Mouse (Mus musculus): ENCODE results near the gene Mast1. TPM values are rescaled to one million over a fixed set of nuclear protein-coding genes. Genes with fewer than 3 reads are reported as not detected.

Gene Mast1
- polyA plus RNA-seq, 1 experiment from 2014 or later, result 0.39 TPM

GRCm38 (mm10) chr8:84902367-84902919, 34.7 kb downstream of the Mast1 start:
- H3K9ac ChIP-seq, result peak overlapping the region; percentile 83
- peak; percentile 41 for DNase-seq
- H3K4me1 ChIP-seq (ENCODE audit: insufficient read depth), result no peaks in the 10 kb centered on the region
- no peaks in the 10 kb centered on the region for H3K36me3 ChIP-seq (ENCODE audit: insufficient read depth)
- WGBS, result 2% methylated on average over 24 of the region's 24 CpGs
- no peaks in the 10 kb centered on the region for H3K9me3 ChIP-seq (ENCODE audit: low read depth, low read length)
- H3K4me2 ChIP-seq, result peak overlapping the region; percentile 98
- peak; percentile 38; the same call in 1 of the 2 replicates for ATAC-seq (ENCODE audit: insufficient read depth)
- peak overlapping the region; percentile 67 for H3K4me3 ChIP-seq (ENCODE audit: low read depth, low read length)
- peak overlapping the region; percentile 86 for H3K27ac ChIP-seq (ENCODE audit: low read depth)
- H3K27me3 ChIP-seq (ENCODE audit: insufficient read depth, low read length), result no peaks in the 10 kb centered on the region
- TF ChIP-seq CTCF (IDR thresholded peaks at IDR 0.05; ENCODE audit: low read depth), result no peak

- 51% methylated on average over 3 of the region's 3 CpGs for WGBS
- peak within 1 kb of the TSS; percentile 86 for H3K27ac ChIP-seq (ENCODE audit: low read depth)
Observed at GRCm38 (mm10) chr8:84901752-84902151, 35.4 kb downstream of the Mast1 start, which contains the start of gene Klf1. Gene Klf1, plus strand, starts transcription at chr8:84901928.

DNA sequence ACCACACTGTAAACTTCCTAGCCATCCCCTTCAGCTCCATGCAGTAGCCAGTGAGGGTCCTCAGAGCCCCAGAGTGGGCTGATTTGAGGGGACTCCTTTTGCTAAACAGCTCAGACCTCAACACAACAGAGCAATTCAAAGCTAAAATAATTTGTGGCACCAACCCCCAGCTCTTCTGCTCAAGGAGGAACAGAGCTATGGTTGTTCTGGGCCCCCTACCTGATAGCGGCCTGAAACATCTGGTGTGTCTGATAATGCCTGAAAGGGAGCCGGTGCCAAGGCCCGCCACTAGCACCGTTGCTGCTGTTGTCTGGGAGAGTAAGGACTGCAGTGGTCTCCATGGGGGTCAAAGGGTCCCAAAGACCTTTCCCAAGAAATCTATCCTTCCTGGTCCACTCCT, 36.1 kb downstream of the Mast1 start:
- DNase-seq (no peak), ATAC-seq (ENCODE audit: insufficient read depth) (no peak)
- no peaks in the 10 kb centered on the region for H3K4me1 ChIP-seq (ENCODE audit: insufficient read depth)
- no peak overlapping the region for H3K4me3 ChIP-seq (ENCODE audit: low read depth, low read length)
- 45% methylated on average over 4 of the region's 4 CpGs for WGBS
- no peak overlapping the region for H3K9ac ChIP-seq
- no peaks in the 10 kb centered on the region for H3K27me3 ChIP-seq (ENCODE audit: insufficient read depth, low read length)
- no peaks in the 10 kb centered on the region for H3K36me3 ChIP-seq (ENCODE audit: insufficient read depth)
- H3K9me3 ChIP-seq (ENCODE audit: low read depth, low read length), result no peaks in the 10 kb centered on the region
- H3K27ac ChIP-seq (ENCODE audit: low read depth), result no peak overlapping the region; the same call in 1 of the 2 replicates
- TF ChIP-seq CTCF (IDR thresholded peaks at IDR 0.05; ENCODE audit: low read depth), result no peak
- no peak overlapping the region; the same call in 1 of the 2 replicates for H3K4me2 ChIP-seq

More at GRCm38 (mm10) chr8:84901752-84902151, 35.4 kb downstream of the Mast1 start, which contains the start of gene Klf1:
- H3K4me1 ChIP-seq (ENCODE audit: insufficient read depth), result no peaks in the 10 kb centered on the region
- no peaks in the 10 kb centered on the region for H3K36me3 ChIP-seq (ENCODE audit: insufficient read depth)
- peak within 1 kb of the TSS; percentile 98 for H3K4me2 ChIP-seq
- H3K27me3 ChIP-seq (ENCODE audit: insufficient read depth, low read length), result no peaks in the 10 kb centered on the region
- no peak for TF ChIP-seq CTCF (IDR thresholded peaks at IDR 0.05; ENCODE audit: low read depth)
- no peak for ATAC-seq (ENCODE audit: insufficient read depth)
- H3K9ac ChIP-seq, result peak within 1 kb of the TSS; percentile 83
- H3K9me3 ChIP-seq (ENCODE audit: low read depth, low read length), result no peaks in the 10 kb centered on the region
- peak within 1 kb of the TSS; percentile 67 for H3K4me3 ChIP-seq (ENCODE audit: low read depth, low read length)
- no peak for DNase-seq

GRCm38 (mm10) chr8:84895963-84896362, 41.2 kb downstream of the Mast1 start:
- H3K27ac ChIP-seq (ENCODE audit: low read depth), result no peak overlapping the region
- no peak overlapping the region for H3K9ac ChIP-seq
- no peaks in the 10 kb centered on the region for H3K36me3 ChIP-seq (ENCODE audit: insufficient read depth)
- H3K27me3 ChIP-seq (ENCODE audit: insufficient read depth, low read length), result no peaks in the 10 kb centered on the region
- WGBS, result 81% methylated on average over 5 of the region's 5 CpGs
- no peak overlapping the region for H3K4me2 ChIP-seq
- no peak for DNase-seq
- H3K4me1 ChIP-seq (ENCODE audit: insufficient read depth), result peaks cover 9% of the 10 kb centered on the region; the same call in 1 of the 2 replicates
- H3K4me3 ChIP-seq (ENCODE audit: low read depth, low read length), result no peak overlapping the region
- no peak for ATAC-seq (ENCODE audit: insufficient read depth)
- H3K9me3 ChIP-seq (ENCODE audit: low read depth, low read length), result no peaks in the 10 kb centered on the region
- TF ChIP-seq CTCF (IDR thresholded peaks at IDR 0.05; ENCODE audit: low read depth), result no peak

- Histone ChIP-seq H3K4me2 (peak within 1 kb of the TSS; percentile 94), H3K27ac (ENCODE audit: low read depth) (peak within 1 kb of the TSS; percentile 30; the same call in 1 of the 2 replicates), H3K9me3 (ENCODE audit: low read depth, low read length) (no peaks in the 10 kb centered on the region), H3K36me3 (ENCODE audit: insufficient read depth) (peaks cover 14% of the 10 kb centered on the region; the same call in 1 of the 2 replicates), H3K27me3 (ENCODE audit: insufficient read depth, low read length) (no peaks in the 10 kb centered on the region), H3K4me3 (ENCODE audit: low read depth, low read length) (peak within 1 kb of the TSS; percentile 75), H3K9ac (peak within 1 kb of the TSS; percentile 69), H3K4me1 (ENCODE audit: insufficient read depth) (peaks cover 9% of the 10 kb centered on the region; the same call in 1 of the 2 replicates)
- WGBS, result under 1% methylated on average over 11 of the region's 11 CpGs
- no peak for TF ChIP-seq CTCF (IDR thresholded peaks at IDR 0.05; ENCODE audit: low read depth)
- ATAC-seq (ENCODE audit: insufficient read depth) (peak; percentile 99), DNase-seq (peak; percentile 97)
Observed at GRCm38 (mm10) chr8:84893709-84894134, 43.4 kb downstream of the Mast1 start, which contains the start of gene Gcdh. Gene Gcdh, minus strand, starts transcription at chr8:84893921.

- no peaks in the 10 kb centered on the region for H3K9me3 ChIP-seq (ENCODE audit: low read depth, low read length)
- peaks cover 19% of the 10 kb centered on the region; the same call in 1 of the 2 replicates for H3K36me3 ChIP-seq (ENCODE audit: insufficient read depth)
- 8% methylated on average over 31 of the region's 31 CpGs for WGBS
- peak overlapping the region; percentile 30; the same call in 1 of the 2 replicates for H3K27ac ChIP-seq (ENCODE audit: low read depth)
- H3K4me2 ChIP-seq, result peak overlapping the region; percentile 94
- peak; percentile 70; the same call in 1 of the 2 replicates for ATAC-seq (ENCODE audit: insufficient read depth)
- TF ChIP-seq CTCF (IDR thresholded peaks at IDR 0.05; ENCODE audit: low read depth), result no peak
- peaks cover 9% of the 10 kb centered on the region; the same call in 1 of the 2 replicates for H3K4me1 ChIP-seq (ENCODE audit: insufficient read depth)
- no peak for DNase-seq
- peak overlapping the region; percentile 75 for H3K4me3 ChIP-seq (ENCODE audit: low read depth, low read length)
- H3K9ac ChIP-seq, result peak overlapping the region; percentile 69
- no peaks in the 10 kb centered on the region for H3K27me3 ChIP-seq (ENCODE audit: insufficient read depth, low read length)
Observed at GRCm38 (mm10) chr8:84892993-84893708, 44.0 kb downstream of the Mast1 start.

DNA sequence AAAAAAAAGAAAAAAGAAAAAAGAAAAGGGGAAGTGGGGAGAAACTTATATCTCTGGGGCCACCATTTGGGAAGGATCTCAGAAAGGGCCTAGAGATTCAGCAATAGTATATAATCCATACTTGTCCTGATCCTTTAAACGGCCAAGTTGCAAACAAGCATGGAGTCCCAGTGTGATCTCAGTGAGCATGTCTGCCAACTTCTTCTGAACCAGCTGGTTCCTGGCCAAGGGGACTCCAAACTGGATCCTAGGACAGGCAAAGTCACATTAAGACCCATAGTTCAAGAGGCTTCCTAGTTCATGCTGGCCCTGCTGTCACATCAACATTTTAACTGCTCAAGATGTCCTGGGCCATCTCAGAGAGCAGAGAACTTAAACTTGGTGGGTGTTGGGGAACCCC, 48.0 kb downstream of the Mast1 start:
- Histone ChIP-seq H3K4me1 (ENCODE audit: insufficient read depth) (peaks cover 9% of the 10 kb centered on the region; the same call in 1 of the 2 replicates), H3K36me3 (ENCODE audit: insufficient read depth) (peaks cover 41% of the 10 kb centered on the region), H3K9ac (no peak overlapping the region), H3K27me3 (ENCODE audit: insufficient read depth, low read length) (no peaks in the 10 kb centered on the region), H3K4me3 (ENCODE audit: low read depth, low read length) (no peak overlapping the region), H3K4me2 (no peak overlapping the region), H3K9me3 (ENCODE audit: low read depth, low read length) (no peaks in the 10 kb centered on the region), H3K27ac (ENCODE audit: low read depth) (no peak overlapping the region)
- no peak for DNase-seq
- WGBS, result 93% methylated on average over 1 of the region's 1 CpGs
- no peak for TF ChIP-seq CTCF (IDR thresholded peaks at IDR 0.05; ENCODE audit: low read depth)
- no peak for ATAC-seq (ENCODE audit: insufficient read depth)

Measured in lung, embryonic 14.5 days (tissue).